Mouse (Mus musculus): ENCODE results near the gene Pbrm1.

GRCm38 (mm10) chr14:31025785-31026184 is 6.8 kb downstream of the Pbrm1 start:
- no peak for TF ChIP-seq CTCF (IDR thresholded peaks at IDR 0.05; ENCODE audit: control insufficient read depth, insufficient read depth, insufficient replicate concordance, low read depth, low read length)
- no peak for TF ChIP-seq POLR2A (IDR thresholded peaks at IDR 0.05; ENCODE audit: control insufficient read depth, low read depth, low read length)
